8 mouse cellular contexts compared by ENCODE assay signal in the genomic region with DNA sequence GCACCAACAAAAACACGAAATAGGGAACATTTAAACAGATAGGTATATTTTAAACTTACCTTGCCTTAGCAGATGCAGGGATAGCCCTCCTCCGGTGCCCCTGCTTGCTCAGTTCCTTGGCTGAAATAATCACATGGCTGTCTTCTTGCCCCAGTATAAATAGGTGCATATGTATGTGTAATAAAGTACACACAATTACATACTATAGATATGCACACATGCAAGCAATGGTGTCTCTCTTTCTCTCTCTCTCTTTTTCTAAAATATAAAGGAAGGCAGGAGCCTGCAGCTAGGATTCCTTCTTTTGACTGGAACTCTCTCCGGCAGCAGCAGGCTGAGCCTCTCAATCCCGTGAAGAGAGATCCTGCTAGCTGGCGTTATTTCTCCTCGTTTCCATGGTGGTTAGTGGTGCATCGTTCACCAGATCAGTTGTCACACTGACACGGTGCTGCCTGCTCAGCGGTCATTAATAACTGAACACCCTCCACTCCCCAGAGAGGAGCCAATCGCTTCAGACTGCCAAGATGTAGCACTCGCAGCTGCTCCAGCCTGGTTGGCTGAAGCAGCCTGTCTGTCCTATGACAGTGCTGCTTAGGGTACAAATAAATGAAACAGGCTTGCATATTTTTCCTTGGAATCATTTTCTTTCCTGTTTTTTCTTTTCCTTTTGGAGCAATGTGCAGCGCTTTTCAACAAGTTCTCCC. TPM values are rescaled to one million over a fixed set of nuclear protein-coding genes. Genes with fewer than 3 reads are reported as not detected.
A peak's percentile ranks its signal among the peaks of the same experiment; 100 is the strongest.
DNase-seq lines count a peak whose midpoint lies in the region; ATAC-seq and TF ChIP-seq lines count a peak whose summit lies in the region.

No protein-coding gene starts in this region.

- peak; percentile 64 for ATAC-seq in heart, embryonic 15.5 days (replicated peaks; ENCODE audit: insufficient number of reproducible peaks, insufficient read depth, low FRiP score, low read depth)
- peak; percentile 78 for ATAC-seq in liver, embryonic 11.5 days (replicated peaks; ENCODE audit: low FRiP score)

- peak overlapping the region; percentile 82 for H3K27ac ChIP-seq in forebrain, embryonic 10.5 days
- H3K27ac ChIP-seq in heart, embryonic 15.5 days = no peak overlapping the region
- H3K27ac ChIP-seq in liver, embryonic 11.5 days (ENCODE audit: low read depth, low read length) = no peak overlapping the region

- no peaks in the 10 kb centered on the region for H3K36me3 ChIP-seq in forebrain, embryonic 10.5 days (replicated peaks)
- no peaks in the 10 kb centered on the region for H3K36me3 ChIP-seq in heart, embryonic 15.5 days
- no peaks in the 10 kb centered on the region for H3K36me3 ChIP-seq in liver, embryonic 11.5 days (ENCODE audit: control insufficient read depth, insufficient read depth, low read length)

- peak; percentile 15 to 27 for DNase-seq in B cell, adult 2 months
- DNase-seq in brain, embryonic 14.5 days (ENCODE audit: low read depth) = peak; percentile 97
- DNase-seq in forebrain, embryonic 10.5 days (ENCODE audit: extremely low spot score, low spot score) = peak; percentile 29
- DNase-seq in kidney, postnatal 25 days = peak; percentile 24 to 61
- DNase-seq in liver, embryonic 11.5 days (ENCODE audit: low spot score) = no peak
- peak; percentile 33 for DNase-seq in neural tube, embryonic 10.5 days (ENCODE audit: extremely low spot score, low spot score)
- DNase-seq in thymus, postnatal 14 days = no peak

- peak overlapping the region; percentile 72 for H3K4me2 ChIP-seq in heart, embryonic 15.5 days
- peak overlapping the region; percentile 45 for H3K4me2 ChIP-seq in liver, embryonic 11.5 days

- H3K4me3 ChIP-seq in forebrain, embryonic 10.5 days = peak overlapping the region; percentile 50
- peak overlapping the region; percentile 49 for H3K4me3 ChIP-seq in heart, embryonic 15.5 days
- 0 out of 2 replicates have a peak overlapping the region, but pooled peaks have one; percentile 0 for H3K4me3 ChIP-seq in liver, embryonic 11.5 days (ENCODE audit: low read depth, low read length)

- no peaks in the 10 kb centered on the region for H3K9me3 ChIP-seq in forebrain, embryonic 10.5 days
- H3K9me3 ChIP-seq in heart, embryonic 15.5 days (replicated peaks) = no peaks in the 10 kb centered on the region
- H3K9me3 ChIP-seq in liver, embryonic 11.5 days (ENCODE audit: control insufficient read depth, low read length) = no peaks in the 10 kb centered on the region

- H3K9ac ChIP-seq in heart, embryonic 15.5 days = peak overlapping the region; percentile 35
- no peak overlapping the region for H3K9ac ChIP-seq in liver, embryonic 11.5 days (ENCODE audit: low read depth, low read length)

- no peak for TF ChIP-seq CTCF in brain, embryonic 14.5 days (IDR thresholded peaks at IDR 0.05; ENCODE audit: borderline replicate concordance, extremely low read depth, insufficient read depth, insufficient read length)

- H3K4me1 ChIP-seq in forebrain, embryonic 10.5 days = peaks cover 38% of the 10 kb centered on the region
- H3K4me1 ChIP-seq in heart, embryonic 15.5 days (replicated peaks) = peaks cover 12% of the 10 kb centered on the region
- no peaks in the 10 kb centered on the region for H3K4me1 ChIP-seq in liver, embryonic 11.5 days (replicated peaks; ENCODE audit: control insufficient read depth, insufficient read depth, low read length)

- 29% methylated on average over 12 of the region's 12 CpGs for WGBS in forebrain, embryonic 10.5 days
- WGBS in heart, embryonic 15.5 days = 14% methylated on average over 12 of the region's 12 CpGs
- 42% methylated on average over 12 of the region's 12 CpGs for WGBS in liver, embryonic 11.5 days

- peaks cover 7% of the 10 kb centered on the region; the same call in 1 of the 2 replicates for H3K27me3 ChIP-seq in forebrain, embryonic 10.5 days (ENCODE audit: poor library complexity, severe bottlenecking)
- no peaks in the 10 kb centered on the region for H3K27me3 ChIP-seq in heart, embryonic 15.5 days
- H3K27me3 ChIP-seq in liver, embryonic 11.5 days (replicated peaks; ENCODE audit: control insufficient read depth, insufficient read depth, low read length) = no peaks in the 10 kb centered on the region

- TF ChIP-seq POLR2A in brain, embryonic 14.5 days (IDR thresholded peaks at IDR 0.05; ENCODE audit: borderline replicate concordance, extremely low read depth, insufficient read depth, insufficient read length, poor library complexity, severe bottlenecking) = peak; percentile 55; the same call in 1 of the 2 replicates

RNA-seq across cellular contexts. Expression of a gene that starts 0.6 kb away (rescaled TPM):
- polyA plus RNA-seq in brain, embryonic 14.5 days (2012; rRNA removed) = 33.1 and 50.8 TPM in 2 replicates
- 5.2 and 6.3 TPM in 2 replicates for polyA plus RNA-seq in forebrain, embryonic 10.5 days (2016; fragmentation: Nextera tagmentation; extraction: Ambion mirVana)
- 3.2 and 4.3 TPM in 2 replicates for polyA plus RNA-seq in heart, embryonic 15.5 days (2015; fragmentation: Nextera tagmentation; extraction: Ambion mirVana)
- 6.0 and 7.3 TPM in 2 replicates for polyA plus RNA-seq in liver, embryonic 11.5 days (2014; fragmentation: Nextera tagmentation; extraction: Ambion mirVana)

Comparison
In these comparisons a context has a peak if more than half of its experiments do, and no peak if none do; other contexts are left out.
1. DNase-seq: peak in B cell, adult 2 months (2 of 2), brain, embryonic 14.5 days (single experiment), forebrain, embryonic 10.5 days (single experiment), kidney, postnatal 25 days (2 of 2) and neural tube, embryonic 10.5 days (single experiment); none in liver, embryonic 11.5 days (single experiment) and thymus, postnatal 14 days (single experiment).
2. H3K4me3 ChIP-seq: peak in every context shown above with its lines; median percentile 50 in forebrain, embryonic 10.5 days; 49 in heart, embryonic 15.5 days; 0 in liver, embryonic 11.5 days.